Mouse (Mus musculus) yolk sac, embryonic 10.5 days (tissue): Measurements from ENCODE around the gene Abcc4.

ENCODE experiments used
- DNase-seq: peaks from one replicate; pipeline ENCODE4 v3.0.0-alpha.2; 2017; ENCODE audit warnings: low spot score

The Abcc4 gene

DNA sequence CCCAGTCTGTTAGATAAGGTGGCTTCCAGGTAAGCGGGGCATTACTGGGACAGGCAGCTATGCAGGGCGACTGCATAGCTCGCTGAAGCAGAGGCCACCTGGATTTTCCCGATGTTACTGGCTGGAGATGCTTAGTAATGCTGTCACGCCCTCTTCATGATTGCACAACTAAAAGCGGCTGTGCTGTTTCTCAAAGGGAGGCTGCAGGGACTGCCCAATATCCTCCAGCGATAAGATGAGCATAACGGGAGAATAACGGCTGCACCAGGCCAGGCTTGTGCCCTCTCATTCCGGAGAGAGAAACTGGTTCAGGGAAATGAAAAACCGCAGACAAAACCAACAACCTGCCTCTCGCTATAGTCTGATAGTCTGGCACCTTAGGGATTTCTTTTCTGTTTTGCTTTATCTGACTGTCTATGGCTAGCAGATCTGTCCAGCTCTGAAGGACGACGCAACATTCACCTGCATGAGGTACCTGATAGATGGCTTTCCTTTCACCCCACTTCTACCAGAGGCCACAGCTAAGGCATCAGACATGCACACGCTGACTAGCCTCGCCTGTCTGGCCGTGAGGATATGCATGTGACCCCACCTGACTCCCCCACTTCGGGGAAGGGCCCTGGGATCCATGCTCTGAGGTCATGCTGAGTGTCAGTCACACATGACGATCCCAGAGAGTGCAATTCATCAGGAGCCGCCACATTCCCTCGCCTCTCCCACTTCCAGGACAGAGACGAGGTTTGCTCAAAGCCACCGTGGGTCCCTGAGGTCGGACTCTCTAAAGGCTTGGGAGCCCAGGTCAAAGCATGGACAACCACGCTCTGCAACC lies 67.4 kb downstream of the Abcc4 start:
- no peak for DNase-seq

DNA sequence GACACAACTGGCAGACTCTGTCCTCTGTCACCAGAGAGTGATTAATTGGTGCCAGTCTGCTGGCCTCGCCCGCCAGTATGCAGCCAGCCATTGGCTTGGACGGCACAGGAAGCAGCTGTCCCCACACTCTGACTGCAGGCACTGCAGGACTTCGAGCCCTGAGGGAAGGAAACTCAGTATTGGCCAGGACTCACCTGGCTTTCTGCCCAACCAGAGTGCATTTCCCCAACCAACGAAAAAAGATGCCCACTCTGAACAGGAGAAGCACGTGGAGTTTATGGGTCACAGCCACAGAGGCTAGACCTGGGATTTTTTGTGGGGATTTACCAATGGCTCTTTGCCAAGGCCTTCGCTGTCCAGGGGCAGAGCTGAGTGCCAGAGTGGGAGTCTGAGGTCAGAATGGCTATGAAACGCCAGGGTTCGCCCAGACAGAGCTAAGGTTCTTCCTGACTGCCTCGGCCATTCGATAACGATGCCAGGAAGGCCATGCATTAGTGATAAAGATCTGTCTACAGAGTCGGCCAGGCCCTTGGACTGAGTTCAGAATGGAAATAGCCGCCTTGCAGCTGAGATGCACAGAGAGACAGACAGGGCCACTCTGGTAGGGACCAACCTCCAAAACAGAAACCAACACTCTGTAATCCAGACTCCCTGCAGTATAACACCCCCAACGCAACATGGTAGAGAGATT lies 70.4 kb downstream of the Abcc4 start:
- DNase-seq = no peak

DNA sequence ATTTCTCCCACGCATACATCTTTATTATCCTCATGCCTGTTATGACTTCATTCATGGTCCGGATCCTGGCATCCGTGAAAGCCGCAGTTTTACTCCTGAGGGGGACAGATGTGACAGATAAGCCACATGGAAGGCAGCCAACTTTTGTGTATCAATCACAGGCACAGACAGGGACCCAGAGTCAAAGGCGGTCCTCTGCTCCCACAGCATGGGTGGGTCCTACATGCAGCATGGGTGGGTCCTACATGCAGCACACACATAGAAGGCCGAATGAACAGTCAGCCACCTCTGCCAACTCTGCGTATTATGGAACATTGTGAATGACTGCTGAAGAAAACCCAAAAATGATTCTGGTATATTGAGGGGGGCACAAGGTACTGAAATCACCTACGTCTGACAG lies 76.4 kb downstream of the Abcc4 start:
- DNase-seq = no peak

DNA sequence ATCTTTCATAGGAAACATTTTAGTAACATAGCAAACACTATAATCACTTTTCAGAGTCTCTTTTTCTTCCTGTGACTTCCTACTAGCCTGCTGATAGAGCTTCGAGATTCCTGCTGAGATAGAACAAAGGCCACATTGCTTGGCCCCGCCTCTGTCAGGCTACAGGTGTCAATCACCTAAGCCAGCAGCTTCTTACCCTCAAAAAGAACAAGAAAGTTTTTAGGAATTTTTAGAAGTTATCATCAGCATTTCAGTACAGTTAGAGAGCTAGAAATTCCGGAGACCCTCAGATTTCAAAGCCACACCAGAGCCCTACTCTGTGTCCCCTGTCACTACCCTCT lies 84.6 kb downstream of the Abcc4 start:
- DNase-seq = peak; percentile 50

DNA sequence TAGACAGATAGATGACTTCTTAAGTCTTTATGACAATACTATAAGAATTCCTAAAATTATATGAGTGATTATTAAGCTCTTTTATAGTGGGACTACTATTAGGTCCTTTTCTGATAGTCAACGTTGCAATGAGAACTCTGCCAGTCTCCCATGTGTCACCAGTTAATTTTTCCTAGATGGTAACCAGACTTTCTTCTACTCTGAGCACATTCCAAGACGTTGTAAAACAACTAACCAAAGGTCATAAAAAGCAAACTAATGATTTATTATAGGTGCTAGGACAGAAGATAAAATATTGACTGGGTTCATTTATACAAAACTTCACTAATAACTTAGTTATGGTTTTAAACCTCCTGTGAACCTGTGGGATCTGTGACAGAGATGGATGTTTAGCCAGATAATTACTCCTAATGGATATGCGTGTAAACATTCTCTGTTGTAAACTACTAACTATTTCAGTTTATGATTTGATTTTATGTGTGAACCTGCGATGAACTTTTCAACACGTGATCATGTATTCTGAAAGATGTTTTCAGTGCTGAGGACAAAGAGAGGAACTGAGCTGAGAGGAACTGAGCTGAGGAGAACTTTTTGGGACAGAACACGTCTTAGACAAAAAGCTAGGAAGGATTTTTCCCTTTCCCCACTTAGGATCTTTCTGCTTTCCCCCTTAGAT lies 85.1 kb downstream of the Abcc4 start:
- DNase-seq = no peak

DNA sequence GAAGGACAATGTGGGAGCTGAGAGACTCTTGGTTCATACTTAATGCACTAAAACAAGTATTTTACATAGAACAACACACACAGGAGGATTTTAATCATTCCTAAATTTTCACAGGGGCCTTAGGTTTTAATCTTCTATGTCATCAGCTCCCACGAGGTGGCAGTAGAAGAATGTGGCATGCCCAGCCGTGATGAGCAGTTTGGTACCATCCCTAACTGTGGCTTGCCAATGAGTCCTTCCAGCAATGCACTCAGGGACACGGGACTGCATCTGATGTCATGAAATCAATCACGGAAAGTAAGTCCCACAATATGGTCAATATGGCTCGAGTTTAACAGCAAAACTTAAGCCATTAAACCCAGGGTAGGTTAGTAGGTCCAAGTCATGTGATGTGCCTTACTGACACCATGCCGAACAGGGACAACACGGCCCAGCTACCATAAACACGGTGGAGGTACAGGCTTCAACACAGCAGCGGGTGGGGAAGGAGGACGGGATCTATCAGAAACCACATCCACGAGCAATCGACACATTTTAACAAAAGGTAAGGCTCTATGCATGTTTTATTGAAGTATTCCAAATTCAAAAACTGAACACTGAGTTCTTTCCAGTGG lies 89.2 kb downstream of the Abcc4 start:
- no peak for DNase-seq

DNA sequence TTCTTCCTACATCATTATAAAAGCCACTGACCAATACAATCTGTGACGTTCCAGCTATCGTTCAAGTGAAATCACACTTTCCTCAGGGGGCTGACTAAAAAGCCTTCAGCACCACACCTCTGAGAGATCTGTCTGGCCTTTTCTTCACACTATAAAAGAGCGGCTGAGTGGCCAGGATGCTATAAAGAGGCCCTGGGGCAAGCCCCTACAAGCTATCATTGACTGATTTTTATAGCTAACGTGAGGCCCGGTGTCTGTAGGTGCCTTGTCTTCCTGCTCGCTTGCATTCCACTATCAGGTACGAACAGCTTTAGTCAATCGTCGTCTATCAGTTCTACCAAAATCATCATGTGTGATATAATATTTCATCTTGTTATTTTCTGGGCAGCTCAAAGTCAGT lies 92.3 kb downstream of the Abcc4 start:
- no peak for DNase-seq

DNA sequence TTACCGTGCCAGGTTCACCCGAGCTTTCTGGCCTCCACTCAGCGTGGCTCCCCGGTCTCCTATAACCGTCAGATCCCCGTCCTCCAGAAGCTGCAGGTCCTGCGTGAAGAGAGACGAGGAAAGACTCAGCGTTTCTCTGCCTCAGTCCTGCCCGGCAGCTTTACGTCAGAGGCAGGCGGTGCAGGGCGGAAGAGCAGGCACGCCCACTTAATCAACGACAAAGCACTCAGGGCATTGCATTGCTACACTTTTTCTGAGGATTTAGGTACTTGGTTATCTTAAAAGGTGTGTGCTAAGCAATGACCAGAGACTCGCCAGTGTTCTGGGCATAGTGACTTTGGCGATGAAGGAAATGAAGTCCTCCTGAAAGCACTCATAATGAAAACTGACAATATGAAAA lies 94.3 kb downstream of the Abcc4 start:
- DNase-seq = no peak

DNA sequence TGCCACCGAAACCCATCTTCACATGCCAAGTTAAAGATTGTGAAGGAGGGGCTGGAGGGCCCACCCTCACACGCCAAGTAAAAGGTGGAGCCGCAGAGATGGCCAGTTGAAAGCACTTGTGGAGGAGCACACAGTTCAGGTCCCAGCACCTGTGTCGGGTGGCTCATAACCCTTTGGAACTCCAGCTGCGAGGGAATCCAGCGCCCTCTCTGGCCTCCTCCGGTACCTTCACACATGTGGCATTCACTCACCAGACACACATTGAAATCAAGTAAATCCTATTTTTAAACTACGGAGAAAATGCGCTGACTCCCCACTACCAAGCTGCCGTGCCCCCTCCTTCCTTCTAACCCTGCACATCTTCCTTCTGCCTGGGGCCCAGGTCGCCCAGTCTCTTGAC lies 95.2 kb downstream of the Abcc4 start:
- DNase-seq = no peak

DNA sequence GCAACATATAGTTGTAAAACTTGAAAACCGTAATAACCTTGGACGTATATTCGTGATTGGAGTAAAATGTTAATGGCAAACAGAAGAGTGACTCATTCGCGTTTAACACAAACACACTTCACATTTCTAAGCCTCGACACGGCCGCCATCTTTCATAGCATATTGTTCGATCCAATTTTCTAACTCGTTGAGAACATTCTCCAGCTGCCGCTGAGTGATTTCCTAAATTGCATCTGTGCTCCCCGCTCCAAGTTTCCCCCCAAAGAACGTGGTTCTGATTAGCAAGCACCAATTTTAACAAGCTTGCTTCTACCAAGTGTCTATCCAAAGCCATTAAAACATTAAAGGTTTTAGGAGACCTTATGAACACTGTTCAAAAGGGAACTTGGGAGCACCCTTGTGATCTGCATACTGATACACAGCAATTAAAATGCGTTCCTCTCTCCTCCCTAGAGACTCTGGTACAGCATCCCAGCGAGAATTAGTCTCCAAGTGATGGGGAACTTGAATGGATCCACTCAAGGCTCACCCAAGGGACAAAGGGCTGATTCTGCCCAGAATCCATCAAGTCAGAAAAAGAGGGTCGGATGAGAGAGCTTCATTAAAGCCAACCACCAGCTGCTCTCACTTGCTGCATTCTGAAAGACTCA lies 97.1 kb downstream of the Abcc4 start:
- no peak for DNase-seq

DNA sequence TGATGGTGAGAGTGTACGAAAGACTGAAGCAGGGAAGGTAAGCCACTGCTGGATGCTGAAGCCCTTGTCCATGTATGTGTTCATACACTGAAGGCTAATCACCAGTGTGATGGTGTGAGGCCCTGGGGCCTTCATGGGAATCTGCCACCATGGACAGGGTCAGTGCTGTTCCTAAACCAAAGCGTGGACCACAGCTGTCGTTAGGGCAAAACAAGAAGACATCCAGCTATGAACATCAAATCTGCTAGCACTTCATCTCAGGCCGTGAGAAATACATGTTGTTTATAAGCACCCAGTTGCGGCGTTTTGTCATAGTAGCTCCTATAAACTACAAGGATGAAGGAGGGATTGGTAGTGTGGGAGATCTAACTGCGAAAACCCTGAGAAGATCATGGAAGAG lies 97.7 kb downstream of the Abcc4 start:
- no peak for DNase-seq

DNA sequence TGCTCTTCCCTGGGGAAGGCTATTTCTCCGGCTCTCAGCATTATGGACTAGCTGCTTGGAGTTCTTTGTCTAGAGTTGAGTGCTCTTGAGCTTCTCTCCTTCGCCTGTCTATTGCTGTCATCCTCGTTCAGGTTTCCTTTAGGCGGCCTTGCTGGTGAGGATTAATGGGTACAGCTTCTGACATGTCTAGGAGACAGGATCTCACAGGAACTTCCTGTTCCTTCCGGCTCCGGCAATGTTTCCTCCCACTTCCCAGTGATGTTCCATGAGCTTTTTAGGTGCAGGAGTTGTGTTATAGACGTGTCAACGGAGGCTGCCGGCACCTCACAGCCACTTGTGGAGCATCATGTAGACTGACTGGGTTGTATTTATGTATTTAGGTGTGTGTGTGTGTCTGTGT lies 99.5 kb downstream of the Abcc4 start:
- DNase-seq = no peak

DNA sequence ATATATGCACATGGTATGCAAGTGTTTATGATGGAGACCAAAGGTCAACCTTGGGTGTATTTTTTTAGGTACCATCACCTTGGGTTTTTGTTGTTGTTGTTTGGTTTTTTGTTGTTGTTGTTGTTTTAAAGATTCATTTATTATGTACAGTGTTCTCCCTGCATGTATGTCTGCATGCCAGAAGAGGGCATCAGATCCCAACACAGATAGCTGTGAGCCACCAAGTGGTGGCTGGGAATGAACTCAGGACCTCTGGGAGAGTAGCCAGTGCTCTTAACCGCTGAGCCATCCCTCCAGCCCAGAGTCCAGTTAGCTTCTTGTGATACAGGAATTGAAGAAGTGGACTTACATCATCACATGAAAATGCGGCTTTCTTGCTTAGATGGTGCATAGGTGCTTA lies 101.1 kb downstream of the Abcc4 start:
- DNase-seq = no peak

DNA sequence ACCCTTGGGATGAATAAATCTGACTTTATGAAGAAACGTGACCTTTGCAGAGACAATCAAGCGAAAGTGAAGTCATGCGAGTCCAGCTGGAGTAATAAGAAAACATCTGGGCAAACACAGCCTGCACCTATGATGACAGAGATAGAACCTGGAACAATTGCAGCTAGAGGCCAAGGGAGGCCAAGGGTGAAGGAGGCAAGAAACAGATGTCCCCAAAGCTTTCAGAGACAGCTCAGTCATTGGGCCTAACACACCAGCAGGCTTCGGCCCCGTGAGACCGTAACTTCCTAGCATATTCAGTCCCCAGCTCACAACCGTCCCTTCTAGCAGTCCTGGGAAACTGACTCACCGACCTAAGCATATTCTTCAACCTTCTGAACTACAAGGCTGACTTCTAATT lies 104.0 kb downstream of the Abcc4 start:
- DNase-seq = no peak

DNA sequence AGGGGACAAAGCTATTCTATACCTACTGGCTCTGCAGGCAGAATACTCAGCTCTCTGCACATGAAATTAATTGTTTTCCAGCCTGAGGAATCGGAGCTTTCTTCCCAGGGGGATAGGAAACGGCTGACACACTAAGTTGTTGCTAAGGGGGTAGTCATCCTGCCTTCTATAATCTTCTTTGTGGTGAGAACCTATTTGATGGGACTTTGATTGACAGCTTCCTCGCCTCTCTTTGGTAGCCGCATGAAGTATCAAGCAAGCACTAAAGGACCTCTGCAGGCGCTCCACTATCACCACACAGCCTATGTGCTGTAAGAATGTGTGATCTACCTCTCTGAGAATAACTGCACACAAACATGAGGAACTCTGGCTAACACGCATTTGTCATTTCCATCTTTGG lies 105.3 kb downstream of the Abcc4 start:
- no peak for DNase-seq

DNA sequence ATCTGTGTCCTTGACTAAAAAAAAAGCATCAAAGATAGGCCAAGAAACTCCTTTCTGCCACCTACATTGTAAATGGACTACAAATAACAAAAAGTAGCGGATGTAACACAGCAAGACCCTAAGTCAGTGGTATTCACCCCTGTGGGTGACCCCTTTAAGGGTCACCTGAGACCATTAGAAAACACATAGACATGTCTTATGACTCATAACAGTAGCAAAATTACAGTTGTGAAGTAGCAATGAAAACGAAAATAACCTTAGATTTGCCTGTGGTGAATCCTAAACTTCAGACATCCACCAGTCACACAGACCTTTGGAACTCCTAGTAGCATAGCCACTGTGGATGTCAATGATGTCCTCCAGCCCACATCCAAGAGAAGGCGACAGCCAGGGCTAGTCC lies 107.3 kb downstream of the Abcc4 start:
- no peak for DNase-seq

DNA sequence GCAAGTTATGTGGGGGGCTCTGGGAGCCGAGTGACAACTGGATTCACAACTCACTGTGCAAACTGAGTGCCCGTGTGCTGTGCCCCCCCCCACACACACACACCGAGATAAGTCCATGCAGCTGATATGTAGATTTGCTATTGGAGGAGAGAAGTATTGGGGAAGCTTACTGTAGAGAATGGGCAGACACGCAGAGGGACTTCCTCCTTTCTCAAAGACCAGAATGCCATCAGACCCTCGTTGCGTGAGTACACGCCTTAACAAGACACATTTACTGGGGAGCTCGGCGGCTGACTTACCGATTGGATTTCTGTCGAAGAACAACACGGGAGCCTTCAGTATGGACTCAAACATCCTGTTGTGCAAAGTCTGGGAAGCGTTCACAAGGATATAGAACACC lies 111.6 kb downstream of the Abcc4 start:
- no peak for DNase-seq

DNA sequence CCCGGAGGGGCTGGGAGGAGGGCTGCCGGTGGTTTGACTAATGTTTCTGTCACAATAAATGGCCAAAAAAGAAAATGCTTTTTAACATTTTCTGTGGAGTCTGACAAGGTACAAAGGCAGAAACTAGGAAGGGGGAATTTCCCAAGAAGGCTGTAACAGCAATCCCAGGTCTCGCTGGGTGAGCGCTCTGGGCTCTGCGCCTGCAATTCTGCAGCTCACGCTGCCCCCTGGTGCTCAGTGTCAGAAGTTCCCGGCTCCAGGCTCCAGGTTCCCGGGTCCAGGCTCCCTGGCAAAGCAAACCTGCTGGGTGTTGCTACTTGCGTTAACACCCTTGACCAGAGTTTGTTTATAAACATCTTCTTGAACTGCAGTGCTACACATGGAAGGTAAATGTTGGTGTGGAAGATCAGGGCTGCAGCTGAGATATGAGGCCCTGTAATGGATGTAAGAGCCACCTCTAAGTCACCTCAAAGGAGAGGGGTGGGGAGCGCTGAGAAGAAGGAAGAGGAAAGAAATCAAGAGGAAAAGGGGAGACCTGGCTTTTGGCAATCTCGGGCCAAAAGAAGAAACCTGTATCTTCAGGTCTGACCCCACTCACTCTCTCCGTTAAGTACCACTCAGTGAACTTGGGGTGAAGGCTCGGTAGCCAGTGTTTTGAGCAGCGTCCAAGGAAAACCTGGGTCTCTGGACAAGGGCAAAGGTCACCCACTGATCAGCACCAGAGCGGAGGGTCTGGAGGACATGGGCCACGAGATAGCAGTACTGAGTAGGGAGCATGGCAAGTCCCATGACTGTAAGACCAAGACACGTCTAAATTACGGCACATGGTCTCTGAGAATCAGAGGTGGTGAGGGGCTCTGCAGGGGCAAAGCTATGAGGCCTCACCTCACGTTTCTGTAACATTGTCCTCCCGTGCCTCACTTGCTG lies 114.3 kb downstream of the Abcc4 start:
- DNase-seq = peak; percentile 46

DNA sequence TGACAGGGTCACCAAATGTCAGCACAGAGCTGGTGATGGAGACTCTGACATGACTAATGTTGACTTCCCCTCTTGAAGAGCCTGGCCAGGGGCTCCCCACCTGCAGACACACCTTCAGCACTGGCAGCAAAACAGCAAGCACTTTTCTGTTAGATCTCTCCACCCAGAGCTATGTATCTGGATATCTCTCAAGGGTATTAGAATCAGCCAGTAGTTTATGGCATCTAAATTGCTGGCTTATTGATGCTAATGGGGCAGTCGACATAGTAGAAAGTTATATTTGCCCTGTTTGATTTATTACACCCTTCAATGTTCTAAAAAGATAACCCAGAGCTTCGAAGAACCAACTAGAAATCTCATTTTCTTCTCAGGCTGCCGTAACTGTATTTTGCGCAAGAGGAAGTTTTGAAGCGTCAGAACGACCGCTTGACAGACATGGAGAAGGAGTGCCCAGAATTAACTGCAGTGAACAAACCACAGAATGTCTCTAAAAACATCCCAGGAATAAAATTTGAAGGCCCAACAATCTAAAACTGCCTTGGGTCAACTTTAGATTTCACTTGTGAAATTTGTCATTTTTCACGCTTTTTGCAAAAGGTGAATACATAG lies 123.6 kb downstream of the Abcc4 start:
- DNase-seq = no peak

DNA sequence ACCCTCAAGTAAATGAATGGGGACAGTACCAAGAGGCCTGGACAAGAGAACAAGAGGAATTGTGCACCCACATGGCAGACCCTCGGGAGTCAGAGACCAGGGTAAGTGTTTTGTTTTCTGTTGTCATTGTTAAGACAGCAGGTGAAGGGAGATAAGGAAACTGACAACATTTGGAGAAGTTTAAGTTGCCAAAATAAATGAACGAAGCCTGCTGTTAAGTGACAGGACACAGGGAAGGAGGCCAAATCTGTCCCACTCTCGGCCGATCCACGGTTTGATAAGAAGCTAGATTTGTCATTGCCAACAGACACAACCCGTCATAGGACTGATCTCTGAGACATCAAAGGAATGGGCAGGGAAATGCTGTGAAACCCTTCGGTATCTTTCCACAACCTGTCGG lies 124.3 kb downstream of the Abcc4 start:
- no peak for DNase-seq
